Mouse (Mus musculus) layer of hippocampus, adult 18-20 months (tissue): ENCODE measurements at regions not wholly inside any gene's neighbourhood (a gene's known extent, or its start where the extent isn't known, plus 50 kb on each side); places are given as distances from the start of the nearest gene placed in this dataset.

Experiments
- DNase-seq, 2 experiments: peaks; one replicate each; pipeline ENCODE4 v3.0.0; 2022; ENCODE audit warnings: low spot score in 2 of 2

- no peak for DNase-seq
These were observed 352.3 kb upstream of the Lrp1b start for GRCm38 (mm10) chr2:43005686-43006085.

DNA sequence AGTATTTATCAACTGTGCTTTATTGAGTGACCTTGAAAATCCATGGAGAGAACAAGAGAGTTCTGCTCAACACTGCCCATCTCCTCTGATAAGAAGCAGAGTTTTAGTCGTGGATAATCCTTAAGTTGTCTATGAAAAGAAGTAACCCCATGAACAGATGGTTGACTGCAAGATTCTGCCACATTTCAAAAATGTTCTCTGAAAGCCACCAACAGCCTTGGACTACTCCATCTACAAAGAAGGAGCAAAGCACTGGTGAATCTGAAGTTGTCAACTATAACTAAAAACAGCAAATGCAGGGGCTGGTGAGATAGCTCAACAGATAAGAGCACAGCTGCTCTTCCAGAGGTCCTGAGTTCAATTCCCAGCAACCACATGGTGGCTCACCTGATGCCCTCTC lies 337.6 kb upstream of the Lrp1b start:
- peak in 1 of 2 experiments; percentile 9 for DNase-seq

DNA sequence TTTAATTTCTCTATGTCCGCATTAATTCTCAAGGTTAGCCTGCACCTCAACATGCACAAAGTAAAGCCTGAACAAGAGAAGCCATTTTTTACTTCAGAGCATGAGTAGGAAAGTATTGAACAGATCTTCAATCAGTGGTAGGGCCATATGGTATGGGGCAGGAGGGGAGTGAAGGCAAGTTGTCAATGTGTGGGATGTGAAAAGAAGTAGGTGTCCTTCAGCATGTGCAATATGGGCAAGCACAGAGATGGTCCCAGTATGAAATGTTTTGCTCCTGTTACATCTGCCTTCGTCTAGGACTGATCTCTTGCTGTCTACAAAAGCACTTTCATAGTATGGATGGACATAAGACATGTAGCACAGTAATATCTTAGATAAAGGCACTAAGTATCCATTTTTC lies 315.3 kb upstream of the Lrp1b start:
- DNase-seq: peak; percentile 67 to 89
